Mouse (Mus musculus): ENCODE data around the gene Mchr1. TPM values are rescaled to one million over a fixed set of nuclear protein-coding genes. Genes with fewer than 3 reads are reported as not detected.

Gene Mchr1
- total RNA-seq (2023) = not detected in 4 replicates

GRCm38 (mm10) chr15:81235086-81235920 lies at the start of gene Mchr1:
TSS of gene Mchr1 (plus strand) at chr15:81235499.

DNA sequence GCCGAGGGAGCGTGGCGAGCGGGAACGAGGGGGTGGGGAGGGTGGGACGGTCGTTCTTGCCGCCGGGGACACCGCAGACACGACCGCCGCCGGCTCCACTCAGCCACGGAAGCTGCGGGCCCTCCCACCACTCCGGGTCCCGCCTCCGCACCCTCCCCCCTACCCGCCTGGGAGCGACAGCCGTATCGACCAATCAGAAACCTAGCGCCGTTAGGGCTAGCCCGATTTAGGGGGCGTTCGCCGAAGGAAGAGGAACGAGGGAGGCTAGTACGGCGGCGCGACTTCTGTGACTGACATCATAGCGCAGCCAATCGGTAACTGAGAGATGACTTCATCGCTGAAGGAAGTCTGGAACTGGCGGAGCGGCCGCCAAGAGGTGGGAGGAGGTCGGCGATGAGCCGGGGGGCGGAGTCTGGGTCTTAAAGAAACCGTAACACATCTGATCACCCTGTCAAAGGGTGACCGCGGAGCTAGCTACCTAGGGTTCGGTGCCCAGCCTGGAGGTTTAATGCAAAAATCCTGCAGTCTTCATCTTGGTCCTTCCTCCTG lies 44.6 kb upstream of the Mchr1 start, which contains the start of gene Mrtfa:
Gene Mrtfa (minus strand): TSS at position 128 of the 549 bp plus-strand sequence.

Other genes with a start within 250 kb of the Mchr1 start
- gene Mrtfa, start 44.7 kb upstream of the Mchr1 start, total RNA-seq (2023) = 116 to 140 TPM (median 131 TPM) in 4 replicates
- gene Slc25a17, start 125.3 kb downstream of the Mchr1 start, total RNA-seq (2023) = 31.5 to 38.9 TPM (median 36.0 TPM) in 4 replicates
- gene St13, start 164.6 kb downstream of the Mchr1 start, total RNA-seq (2023) = 81.2 to 102 TPM (median 87.7 TPM) in 4 replicates
- gene Xpnpep3, start 164.6 kb downstream of the Mchr1 start, total RNA-seq (2023) = 11.8 to 16.8 TPM (median 14.7 TPM) in 4 replicates
- gene Dnajb7, start 172.8 kb downstream of the Mchr1 start, total RNA-seq (2023) = not detected in 4 replicates
- 78.3 to 104 TPM (median 89.1 TPM) in 4 replicates for gene Rbx1, start 230.8 kb downstream of the Mchr1 start, total RNA-seq (2023)

Data from B cell, adult 62 days (primary cell).